Mouse (Mus musculus): ENCODE results near the gene Suv39h2. TPM values are rescaled to one million over a fixed set of nuclear protein-coding genes. Genes with fewer than 3 reads are reported as not detected.

Gene Suv39h2
- polyA plus RNA-seq (2012; rRNA removed; ENCODE audit: low replicate concordance), result 1.6 and 1.7 TPM in 2 replicates

DNA sequence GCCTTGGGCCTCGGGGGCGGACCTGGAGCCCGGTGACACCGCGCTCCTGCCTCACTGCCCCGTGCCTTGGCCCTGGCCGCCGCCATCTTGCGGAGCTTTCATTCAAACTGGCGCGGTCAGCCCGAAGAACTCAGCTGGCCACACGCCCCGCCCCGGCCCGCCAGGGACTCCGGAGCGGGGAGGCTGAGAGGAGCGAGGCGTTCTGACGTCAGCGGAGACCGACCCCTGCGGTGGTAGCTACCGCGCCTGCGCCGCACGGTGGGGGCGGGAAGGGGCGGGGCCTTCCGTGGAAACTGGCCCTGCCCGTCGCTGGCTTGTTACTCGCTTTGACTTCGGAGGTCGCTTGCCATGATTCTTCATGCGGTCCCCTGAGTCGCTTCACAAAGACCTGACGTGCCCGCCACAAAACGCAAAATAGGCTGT lies at the start of gene Suv39h2:
Suv39h2 (minus strand) TSS at position 171 of the 423 bp plus-strand sequence.

DNA sequence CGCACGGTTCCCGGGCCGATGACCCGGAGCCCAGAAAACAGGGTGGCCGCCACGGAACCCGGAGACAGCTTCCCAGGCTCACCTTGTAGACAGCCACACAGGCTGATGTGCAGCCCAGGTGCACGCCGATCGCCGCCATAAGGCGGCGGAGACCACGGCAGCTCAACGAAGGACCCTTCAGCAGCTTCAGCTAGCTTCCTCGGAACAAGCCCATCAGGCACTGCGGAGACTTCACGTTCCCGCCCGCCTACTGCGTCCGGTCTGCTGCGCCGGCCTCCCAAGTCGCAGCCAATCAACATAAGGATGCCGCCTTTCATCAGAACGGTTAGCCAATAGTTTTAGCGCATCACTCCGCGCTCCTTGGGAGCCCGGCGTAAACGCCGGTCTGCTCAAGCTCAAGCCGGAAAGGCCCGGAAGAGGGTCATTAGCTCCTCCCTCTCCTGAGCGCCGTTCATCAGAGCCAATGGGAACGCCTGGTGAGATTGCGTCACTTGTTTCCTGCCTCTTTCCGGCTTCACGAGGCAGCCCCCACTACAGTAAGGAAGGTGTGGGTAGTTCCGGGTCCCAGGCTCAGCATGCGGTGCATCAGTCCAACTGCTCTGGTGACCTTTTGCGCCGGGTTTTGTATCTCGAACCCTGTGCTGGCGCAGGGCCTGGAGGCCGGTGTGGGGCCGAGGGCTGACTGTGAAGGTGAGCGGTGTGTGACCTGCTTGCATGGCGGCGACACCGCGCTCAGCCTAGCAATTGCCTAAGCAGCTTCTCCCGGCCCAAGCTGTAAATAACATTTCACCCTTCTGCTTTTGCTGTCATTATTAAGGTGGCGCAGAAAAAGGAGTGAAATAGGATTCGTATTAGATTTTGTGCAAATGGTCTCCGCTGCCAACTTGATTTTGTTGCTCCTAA lies 38.0 kb upstream of the Suv39h2 start, which contains the start of the genes Gm45902, Hspa14 and Cdnf:
Gm45902 (minus strand) TSS at position 239 of the 903 bp plus-strand sequence.
Hspa14 (minus strand) TSS at position 263 of the 903 bp plus-strand sequence.
Cdnf (plus strand) TSS at position 479 of the 903 bp plus-strand sequence.

DNA sequence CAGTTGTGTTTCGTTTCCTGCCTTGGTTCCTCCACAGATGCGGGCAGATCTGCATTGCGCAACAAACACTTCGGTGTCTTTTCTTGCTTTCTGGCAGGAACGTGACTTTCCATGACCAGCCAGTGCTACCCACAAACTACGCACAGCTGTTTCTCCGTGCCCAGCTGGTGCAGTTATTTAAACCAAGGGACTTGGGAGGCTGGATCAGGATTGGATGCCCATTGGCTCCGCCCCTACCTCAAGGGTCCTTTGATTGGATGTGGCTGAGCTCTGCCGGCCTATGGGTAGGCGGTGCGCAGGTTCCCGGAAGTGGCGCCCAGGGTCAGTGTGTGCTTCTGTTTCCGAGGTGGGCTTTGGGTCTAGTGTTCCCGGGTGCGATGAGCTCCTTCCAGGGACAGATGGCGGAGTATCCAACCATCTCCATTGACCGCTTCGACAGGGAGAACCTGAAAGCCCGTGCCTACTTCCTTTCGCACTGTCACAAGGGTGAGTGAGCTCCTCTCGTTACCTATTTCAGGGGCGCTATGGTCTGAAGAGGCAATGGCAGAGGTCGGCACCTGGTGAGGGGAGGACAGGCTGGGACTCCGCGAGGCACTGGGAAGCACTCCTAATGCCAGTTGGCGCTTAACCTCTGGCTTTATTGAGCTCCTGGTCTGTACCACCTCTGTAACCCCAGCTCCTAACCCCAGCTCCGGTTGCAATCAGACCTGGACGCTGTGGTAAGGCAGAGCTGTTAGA lies 50.8 kb downstream of the Suv39h2 start, which contains the start of gene Dclre1c:
Dclre1c (plus strand) TSS at position 291 of the 738 bp plus-strand sequence.

DNA sequence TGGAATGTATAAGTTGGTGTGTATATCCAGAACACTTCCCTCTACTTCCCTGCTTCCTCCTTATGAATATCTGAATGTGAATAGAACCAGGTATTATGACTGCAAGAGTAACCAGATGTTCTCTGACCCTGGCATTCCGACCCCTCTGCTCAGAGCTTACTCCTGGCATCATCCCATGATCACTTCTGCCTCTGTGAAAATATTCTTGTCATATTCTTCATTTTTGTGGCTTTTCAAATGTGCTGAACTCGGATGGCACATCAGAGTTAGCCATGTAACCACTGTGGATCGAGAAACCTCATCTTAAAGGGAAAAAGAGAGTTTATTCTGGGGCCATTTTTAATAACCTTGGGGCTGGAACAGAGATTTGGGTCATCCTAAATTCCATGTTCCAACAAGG lies 52.3 kb downstream of the Suv39h2 start, which contains the start of gene Meig1:
Meig1 (minus strand) TSS at position 101 of the 400 bp plus-strand sequence.

Other genes starting within 250 kb of the Suv39h2 start
- 0.60 and 2.8 TPM in 2 replicates for gene Nmt2, start 190.8 kb downstream of the Suv39h2 start, polyA plus RNA-seq (2012; rRNA removed; ENCODE audit: low replicate concordance)
- gene Rpp38, start 142.4 kb downstream of the Suv39h2 start, polyA plus RNA-seq (2012; rRNA removed; ENCODE audit: low replicate concordance), result 0.47 and 0.81 TPM in 2 replicates
- gene Acbd7, start 138.9 kb downstream of the Suv39h2 start, polyA plus RNA-seq (2012; rRNA removed; ENCODE audit: low replicate concordance), result not detected in 2 replicates
- not detected in 2 replicates for gene Olah, start 77.8 kb downstream of the Suv39h2 start, polyA plus RNA-seq (2012; rRNA removed; ENCODE audit: low replicate concordance)
- gene Meig1, start 52.4 kb downstream of the Suv39h2 start, polyA plus RNA-seq (2012; rRNA removed; ENCODE audit: low replicate concordance), result not detected in 2 replicates
- 0.46 and 0.65 TPM in 2 replicates for gene Dclre1c, start 50.9 kb downstream of the Suv39h2 start, polyA plus RNA-seq (2012; rRNA removed; ENCODE audit: low replicate concordance)
- 0.71 and 0.97 TPM in 2 replicates for gene Gm45902, start 37.8 kb upstream of the Suv39h2 start, polyA plus RNA-seq (2012; rRNA removed; ENCODE audit: low replicate concordance)
- gene Hspa14, start 37.8 kb upstream of the Suv39h2 start, polyA plus RNA-seq (2012; rRNA removed; ENCODE audit: low replicate concordance), result 6.6 and 8.3 TPM in 2 replicates
- gene Cdnf, start 38.0 kb upstream of the Suv39h2 start, polyA plus RNA-seq (2012; rRNA removed; ENCODE audit: low replicate concordance), result 0.02 and 0.12 TPM in 2 replicates
- gene Fam107b, start 95.5 kb upstream of the Suv39h2 start, polyA plus RNA-seq (2012; rRNA removed; ENCODE audit: low replicate concordance), result 2.0 and 5.6 TPM in 2 replicates

Measured in duodenum, adult 2 months (tissue).